Mouse (Mus musculus) left cerebral cortex, adult 2 months (tissue): ENCODE measurements around the gene Agpat3. TPM values are rescaled to one million over a fixed set of nuclear protein-coding genes. Genes with fewer than 3 reads are reported as not detected.

Source experiments
- DNase-seq, 2 experiments: peaks; one replicate each; pipeline ENCODE4 v3.0.0; 2021 to 2022; ENCODE audit warnings: low spot score in 2 of 2, mixed read lengths in 1 of 2; ENCODE audit errors: extremely low spot score in 1 of 2
- H3K27ac ChIP-seq: fragments of 200-600 bp; 2 replicates; pipeline ENCODE4 v1.8.1; 2022
- H3K4me3 ChIP-seq: fragments of 200-600 bp; 2 replicates; pipeline ENCODE4 v1.8.1; 2022
- CTCF ChIP-seq: fragments of 200-600 bp; IDR thresholded peaks from 2 replicates; pipeline ENCODE4 v1.8.1; 2022; ENCODE audit warnings: antibody characterized with exemption, mild to moderate bottlenecking, moderate library complexity
- intact Hi-C: fragments of 180-260 bp; cut with DNase I; formaldehyde crosslinking; loops from one replicate; pipeline ENCODE4 v1.15.1; 2025
- total RNA-seq, 2 experiments: library from RNA; stranded (reverse); gene quantifications; 2 replicates each; pipeline ENCODE4 v1.2.3; 2021

The Agpat3 gene
- total RNA-seq, 2 experiments from 2014 or later, result 246 to 255 TPM

DNA sequence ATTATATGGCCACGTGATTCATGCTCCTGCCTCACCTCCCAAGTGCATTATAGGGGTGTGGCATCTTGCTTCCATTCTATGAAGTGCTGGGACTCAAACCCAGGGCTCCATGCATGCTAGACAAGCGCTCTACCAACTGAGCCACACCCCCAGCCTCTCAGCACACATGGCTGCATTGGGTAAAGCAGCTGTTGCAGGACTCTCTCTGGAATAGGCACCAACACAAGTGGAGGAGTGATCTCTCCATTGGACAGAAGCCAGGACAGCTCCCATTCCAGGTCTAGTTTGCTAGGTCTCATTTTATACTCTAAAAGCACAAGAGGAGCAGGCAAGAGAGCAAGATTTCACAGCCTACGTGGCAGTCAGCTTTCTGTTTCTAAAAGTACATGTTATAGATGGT, 31.3 kb upstream of the Agpat3 start:
- DNase-seq, result no peak
- Histone ChIP-seq H3K27ac (no peak overlapping the region), H3K4me3 (no peak overlapping the region)
- intact Hi-C loops, result loop anchor here (10.0 kb wide), 1 partner anchor 379 kb away; no protein-coding TSS in a partner anchor
- TF ChIP-seq CTCF, result no peak

- no peak for DNase-seq
- TF ChIP-seq CTCF, result peak; percentile 12; the same call in 1 of the 2 replicates
- no peak overlapping the region for H3K4me3 ChIP-seq
- H3K27ac ChIP-seq, result no peak overlapping the region
- intact Hi-C loops, result no loop called here
Measured at GRCm38 (mm10) chr10:78378516-78378915, 26.2 kb upstream of the Agpat3 start.

GRCm38 (mm10) chr10:78372681-78373668, 20.7 kb upstream of the Agpat3 start:
- Histone ChIP-seq H3K4me3 (no peak overlapping the region; the same call in 1 of the 2 replicates), H3K27ac (peak overlapping the region; percentile 22; the same call in 1 of the 2 replicates)
- no peak for DNase-seq
- intact Hi-C loops, result loop anchor here (1.0 to 5.0 kb wide), 2 partner anchors 12 to 76 kb away; no protein-coding TSS in a partner anchor
- TF ChIP-seq CTCF, result no peak

GRCm38 (mm10) chr10:78371746-78372145, 19.5 kb upstream of the Agpat3 start:
- DNase-seq, result no peak
- Histone ChIP-seq H3K4me3 (no peak overlapping the region), H3K27ac (no peak overlapping the region)
- intact Hi-C loops, result loop anchor here (5.0 kb wide), 1 partner anchor 74 kb away; no protein-coding TSS in a partner anchor
- no peak for TF ChIP-seq CTCF

GRCm38 (mm10) chr10:78367586-78367985, 15.3 kb upstream of the Agpat3 start:
- intact Hi-C loops, result no loop called here
- Histone ChIP-seq H3K4me3 (no peak overlapping the region), H3K27ac (no peak overlapping the region)
- DNase-seq, result no peak
- no peak for TF ChIP-seq CTCF

DNA sequence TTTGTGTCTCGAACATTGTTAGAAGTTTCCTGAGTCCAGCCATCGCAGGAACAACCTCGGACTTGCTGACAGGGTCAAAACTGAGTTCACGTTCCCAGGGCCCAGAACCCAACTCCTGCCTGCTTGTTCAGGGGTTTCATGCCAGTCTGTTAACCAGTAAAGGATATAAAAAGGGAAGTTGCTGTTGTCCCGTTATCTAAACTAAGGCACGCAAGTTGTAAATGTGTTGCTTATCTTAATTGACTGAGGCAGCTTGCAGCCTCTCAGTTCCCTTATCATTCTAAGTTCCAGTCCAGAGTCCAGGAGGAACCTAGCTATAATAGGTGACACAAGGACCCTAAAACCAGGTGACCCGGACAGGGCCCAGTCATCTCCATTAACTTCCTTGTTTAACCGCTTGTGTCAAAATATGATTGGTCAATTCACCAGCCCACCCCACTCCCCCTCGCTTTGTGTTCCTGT, 14.6 kb upstream of the Agpat3 start:
- Histone ChIP-seq H3K27ac (peak overlapping the region; percentile 15; the same call in 1 of the 2 replicates), H3K4me3 (no peak overlapping the region)
- intact Hi-C loops, result no loop called here
- TF ChIP-seq CTCF, result no peak
- no peak for DNase-seq

DNA sequence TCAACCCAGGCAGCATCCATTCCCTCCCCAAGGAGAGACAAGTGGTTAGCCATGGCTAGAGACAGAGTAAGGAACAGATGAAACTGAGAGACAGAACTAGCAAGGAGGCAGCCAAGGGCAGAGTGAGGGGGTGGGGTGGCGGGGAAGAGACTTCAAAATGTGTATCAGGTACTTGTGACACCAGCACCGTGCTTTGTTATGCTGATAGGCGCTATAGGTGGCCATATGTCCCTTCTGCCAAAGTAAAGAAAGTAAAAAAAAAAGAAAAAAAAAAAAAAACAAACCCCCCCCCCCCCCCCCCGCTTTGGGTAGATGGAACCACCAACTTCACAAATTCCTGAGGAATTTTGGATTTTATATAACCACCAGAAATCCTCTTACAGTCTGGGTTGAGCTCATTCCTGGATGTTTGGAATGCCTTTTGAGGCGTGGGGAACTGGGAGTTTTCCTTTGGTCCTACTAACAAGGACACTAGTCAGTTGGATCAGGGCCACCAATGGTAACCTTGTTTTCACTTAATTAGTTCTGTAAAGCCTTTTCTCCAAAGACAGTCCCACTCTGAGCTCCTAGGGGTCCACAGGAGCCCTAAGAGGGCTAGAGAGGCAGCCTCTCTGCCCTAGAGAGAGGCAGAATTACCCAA, 14.0 kb upstream of the Agpat3 start:
- TF ChIP-seq CTCF, result no peak
- no peak for DNase-seq
- no peak overlapping the region for H3K4me3 ChIP-seq
- intact Hi-C loops, result no loop called here
- H3K27ac ChIP-seq, result peak overlapping the region; percentile 15; the same call in 1 of the 2 replicates

DNA sequence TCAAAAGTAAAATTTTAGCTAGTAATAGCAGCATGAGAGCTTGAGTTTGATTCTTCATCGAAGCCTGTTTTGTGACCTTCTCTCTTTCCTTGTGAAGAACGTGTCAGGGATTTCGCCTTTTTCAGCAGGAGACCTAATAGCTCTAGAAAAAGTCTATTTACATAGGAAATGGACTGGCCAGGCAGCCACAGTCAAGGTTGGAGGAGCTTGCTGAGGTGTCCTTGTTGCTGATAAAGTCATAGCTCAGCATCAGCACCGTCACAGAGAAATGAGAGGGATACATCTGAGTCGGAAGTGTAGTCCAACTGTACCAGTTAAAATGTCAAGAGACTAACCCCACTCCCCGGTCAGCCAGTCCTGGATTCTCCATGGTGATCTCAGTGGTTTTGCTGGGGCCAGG, 13.3 kb upstream of the Agpat3 start:
- TF ChIP-seq CTCF, result no peak
- DNase-seq, result no peak
- intact Hi-C loops, result no loop called here
- no peak overlapping the region; the same call in 1 of the 2 replicates for H3K27ac ChIP-seq
- H3K4me3 ChIP-seq, result no peak overlapping the region

GRCm38 (mm10) chr10:78364106-78364505, 11.8 kb upstream of the Agpat3 start:
- no peak for DNase-seq

DNA sequence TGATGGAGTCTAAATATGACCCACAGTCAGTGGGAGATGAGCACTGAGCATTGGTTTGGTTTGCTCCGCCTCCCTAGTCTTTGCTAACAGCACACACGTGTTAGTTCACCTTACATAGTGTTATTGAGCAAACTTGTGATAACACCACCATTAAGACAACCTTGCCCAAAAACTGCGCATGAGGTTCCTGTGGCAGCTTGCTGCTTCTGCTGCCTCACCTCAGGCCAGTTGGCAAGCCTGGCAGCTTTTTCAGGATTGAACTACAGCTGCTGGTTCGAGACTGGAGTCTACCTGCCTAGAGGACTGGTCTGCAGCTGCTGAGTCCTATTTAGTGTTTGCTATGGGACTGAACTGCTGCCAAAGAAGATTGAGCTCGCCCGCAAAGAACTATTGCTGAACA, 11.1 kb upstream of the Agpat3 start:
- TF ChIP-seq CTCF, result no peak
- intact Hi-C loops, result no loop called here
- Histone ChIP-seq H3K27ac (no peak overlapping the region), H3K4me3 (no peak overlapping the region)
- DNase-seq, result no peak

More at GRCm38 (mm10) chr10:78364106-78364505, 11.8 kb upstream of the Agpat3 start:
- TF ChIP-seq CTCF, result no peak
- Histone ChIP-seq H3K4me3 (no peak overlapping the region), H3K27ac (no peak overlapping the region)
- intact Hi-C loops, result no loop called here

GRCm38 (mm10) chr10:78361951-78362350, 9.7 kb upstream of the Agpat3 start:
- no peak for TF ChIP-seq CTCF
- no peak for DNase-seq

DNA sequence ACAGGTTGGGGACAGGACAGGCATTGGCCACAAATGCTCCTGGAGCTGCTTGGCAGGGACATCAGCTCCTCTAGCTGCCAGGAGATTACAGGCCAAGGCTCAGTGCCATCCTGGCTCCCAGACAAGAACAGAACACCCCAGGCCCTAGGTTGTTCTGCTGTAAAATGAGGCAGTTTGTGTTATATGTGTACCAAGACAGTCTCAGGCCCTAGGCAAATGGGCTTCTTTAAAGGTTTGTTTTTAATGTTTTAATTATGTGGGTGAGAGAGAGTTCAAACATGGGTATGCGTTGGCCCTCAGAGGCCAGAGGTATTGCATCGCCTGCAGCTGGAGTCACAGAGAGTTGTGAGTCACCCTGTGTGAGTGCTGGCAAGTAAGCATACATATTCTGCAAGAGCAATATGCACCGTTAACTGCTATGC, 8.0 kb upstream of the Agpat3 start:
- no peak for TF ChIP-seq CTCF
- DNase-seq, result no peak
- no peak overlapping the region for H3K27ac ChIP-seq

More at GRCm38 (mm10) chr10:78361951-78362350, 9.7 kb upstream of the Agpat3 start:
- H3K4me3 ChIP-seq, result no peak overlapping the region
- intact Hi-C loops, result no loop called here
- H3K27ac ChIP-seq, result no peak overlapping the region

More for the DNA sequence above, 8.0 kb upstream of the Agpat3 start:
- H3K4me3 ChIP-seq, result no peak overlapping the region
- intact Hi-C loops, result no loop called here
